Mouse (Mus musculus) stomach, embryonic 14.5 days (tissue): ENCODE measurements at regions not wholly inside any gene's neighbourhood (a gene's known extent, or its start where the extent isn't known, plus 50 kb on each side); places are given as distances from the start of the nearest gene placed in this dataset.

Experiments
- ATAC-seq: fragments of 200-750 bp; cut with Nextera tagmentation; 2 replicates; pipeline ENCODE4 v1.8.0; 2017; ENCODE audit warnings: low read depth, moderate TSS enrichment; ENCODE audit not compliant: insufficient number of reproducible peaks, insufficient read depth, low FRiP score
- H3K27ac ChIP-seq: fragments of 300-500 bp; sonication (generic); 2 replicates; pipeline ENCODE4 v1.5.1; 2014; ENCODE audit warnings: mild to moderate bottlenecking, low read length, moderate library complexity, mixed read lengths
- H3K27me3 ChIP-seq: fragments of 300-500 bp; sonication (generic); 2 replicates; pipeline ENCODE4 v1.6.1; 2014; ENCODE audit warnings: low read length, control low read depth, mixed read lengths; ENCODE audit not compliant: control insufficient read depth, insufficient read depth
- H3K36me3 ChIP-seq: fragments of 300-500 bp; sonication (generic); 2 replicates; pipeline ENCODE4 v1.6.1; 2014; ENCODE audit warnings: mild to moderate bottlenecking, control low read depth, low read length, moderate library complexity, mixed read lengths; ENCODE audit not compliant: control insufficient read depth, insufficient read depth
- H3K4me1 ChIP-seq: fragments of 300-500 bp; sonication (generic); 2 replicates; pipeline ENCODE4 v1.6.1; 2014; ENCODE audit warnings: low read length, control low read depth, mixed read lengths; ENCODE audit not compliant: control insufficient read depth, insufficient read depth
- H3K4me2 ChIP-seq: fragments of 300-500 bp; sonication (generic); replicated peaks from 2 replicates; pipeline ENCODE4 v1.6.1; 2014; ENCODE audit warnings: low read depth, low read length, control low read depth
- H3K4me3 ChIP-seq: fragments of 300-500 bp; sonication (generic); 2 replicates; pipeline ENCODE4 v1.5.1; 2014; ENCODE audit warnings: low read depth, low read length, control low read depth
- H3K9ac ChIP-seq: fragments of 300-500 bp; sonication (generic); replicated peaks from 2 replicates; pipeline ENCODE4 v1.6.1; 2014; ENCODE audit warnings: low read depth, mild to moderate bottlenecking, control low read depth, low read length, moderate library complexity, mixed read lengths
- H3K9me3 ChIP-seq: fragments of 300-500 bp; sonication (generic); 2 replicates; pipeline ENCODE4 v1.6.1; 2016; ENCODE audit warnings: low read depth, low read length, control low read depth; ENCODE audit not compliant: control insufficient read depth
- WGBS: fragments of 180-500 bp; shearing (Covaris S2); extraction: QIAGEN DNeasy Blood & Tissue Kit; methylation state at CpG from one replicate; pipeline ENCODE4 v1.1.7; 2014; 5-methylcytosine and 5-hydroxymethylcytosine counted together

DNA sequence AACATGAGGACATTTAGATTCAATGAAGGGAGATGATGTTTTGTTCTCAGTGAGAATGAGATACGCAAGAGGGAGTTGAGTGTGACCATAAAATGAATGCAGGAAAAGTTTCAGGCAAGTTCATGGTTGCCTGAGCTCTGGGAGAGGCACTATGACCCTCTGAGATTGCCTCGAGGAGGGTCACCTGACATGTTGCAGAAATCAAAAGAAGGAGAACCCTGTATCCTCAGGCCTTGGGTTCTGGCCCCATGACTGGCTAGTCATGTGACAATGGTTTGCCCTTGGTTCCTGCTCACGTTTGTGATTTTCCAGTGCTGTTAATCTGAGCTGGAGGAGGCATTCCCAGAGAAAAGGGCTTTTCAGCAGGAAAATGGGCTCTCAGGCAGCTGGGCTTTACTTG lies 98.9 kb downstream of the Mab21l3 start:
- Histone ChIP-seq H3K4me3 (no peak overlapping the region), H3K4me1 (no peaks in the 10 kb centered on the region), H3K27ac (no peak overlapping the region), H3K4me2 (no peak overlapping the region), H3K9ac (no peak overlapping the region), H3K9me3 (no peaks in the 10 kb centered on the region), H3K27me3 (no peaks in the 10 kb centered on the region), H3K36me3 (no peaks in the 10 kb centered on the region)
- 74% methylated on average over 3 of the region's 3 CpGs for WGBS
- ATAC-seq, result no peak

DNA sequence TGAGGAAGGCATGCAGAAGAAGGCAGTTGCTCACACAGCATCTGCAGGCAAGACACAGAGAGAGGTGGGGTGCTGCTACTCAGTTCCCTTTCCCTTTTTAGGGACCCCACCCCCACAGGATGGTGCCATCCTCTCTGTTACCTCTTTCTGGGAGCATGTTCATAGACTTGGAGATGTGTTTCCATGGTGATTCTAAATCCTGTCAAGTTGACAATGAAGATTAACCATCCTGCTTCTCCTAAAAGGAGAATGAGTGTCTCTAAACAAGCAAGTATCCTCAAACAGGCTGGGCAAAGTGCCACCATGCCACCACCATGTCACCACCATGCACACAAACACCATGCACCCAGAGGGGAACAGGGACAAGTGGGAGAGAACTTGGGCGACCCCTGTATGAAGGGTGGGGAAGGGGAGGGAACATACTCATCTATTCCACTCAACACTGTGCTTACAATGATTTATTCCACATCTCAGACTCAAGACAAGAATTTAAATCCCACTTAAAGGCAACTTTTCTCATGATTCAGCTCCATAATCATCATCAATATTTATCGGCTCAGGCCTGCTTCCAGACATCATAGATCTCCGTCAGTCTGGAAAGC lies 99.6 kb downstream of the Mab21l3 start:
- H3K27ac ChIP-seq, result no peak overlapping the region
- no peak overlapping the region for H3K4me3 ChIP-seq
- no peaks in the 10 kb centered on the region for H3K36me3 ChIP-seq
- no peak for ATAC-seq
- no peak overlapping the region for H3K9ac ChIP-seq
- no peaks in the 10 kb centered on the region for H3K27me3 ChIP-seq
- H3K9me3 ChIP-seq, result no peaks in the 10 kb centered on the region
- no peak overlapping the region for H3K4me2 ChIP-seq
- H3K4me1 ChIP-seq, result no peaks in the 10 kb centered on the region
- 69% methylated on average over 3 of the region's 3 CpGs for WGBS

DNA sequence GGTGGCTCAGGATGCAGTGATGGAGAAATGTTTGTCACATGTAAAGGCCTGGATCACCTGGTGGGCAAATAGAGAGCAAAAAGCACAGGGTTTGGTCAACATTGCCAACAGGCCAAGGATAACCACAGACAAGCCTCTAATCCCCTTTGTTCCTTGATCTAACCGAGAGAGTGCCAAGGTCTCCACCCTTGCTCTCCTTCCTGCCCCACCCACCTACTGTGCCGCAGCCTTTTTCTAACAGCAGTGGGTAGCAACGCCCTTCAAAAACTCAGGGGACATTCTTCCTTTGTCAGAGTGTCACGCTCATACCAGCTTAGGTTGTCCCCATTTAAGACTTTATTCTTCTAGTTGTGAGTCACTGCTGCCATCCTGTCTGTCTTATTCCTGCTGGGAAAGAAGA lies 100.6 kb downstream of the Mab21l3 start:
- 41% methylated on average over 4 of the region's 4 CpGs for WGBS
- H3K4me1 ChIP-seq, result no peaks in the 10 kb centered on the region
- ATAC-seq, result no peak

DNA sequence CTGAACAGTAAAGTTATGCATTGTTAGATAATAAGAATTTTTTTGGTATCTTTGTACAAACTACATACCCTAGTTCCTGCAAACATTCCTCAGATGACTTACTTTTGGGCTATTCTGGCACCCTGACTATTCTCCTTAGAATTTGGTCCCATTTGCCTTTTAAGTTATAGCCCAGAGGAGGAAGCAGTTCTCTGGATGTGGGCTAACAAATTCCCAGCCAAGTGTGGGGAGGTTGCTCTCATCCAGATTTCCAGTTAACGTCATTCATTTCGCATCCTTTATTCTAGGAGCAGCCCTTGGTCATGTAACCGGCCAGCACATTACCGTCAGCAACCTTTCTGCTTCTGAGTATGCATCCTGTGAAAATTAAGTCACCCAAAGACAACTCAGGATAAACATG lies 107.9 kb downstream of the Mab21l3 start:
- no peaks in the 10 kb centered on the region for H3K4me1 ChIP-seq
- no peaks in the 10 kb centered on the region for H3K36me3 ChIP-seq
- H3K27me3 ChIP-seq, result no peaks in the 10 kb centered on the region
- no peak overlapping the region for H3K4me2 ChIP-seq
- no peak overlapping the region for H3K27ac ChIP-seq
- no peak overlapping the region for H3K9ac ChIP-seq
- 82% methylated on average over 4 of the region's 4 CpGs for WGBS
- ATAC-seq, result no peak
- no peaks in the 10 kb centered on the region for H3K9me3 ChIP-seq
- H3K4me3 ChIP-seq, result no peak overlapping the region

More for the DNA sequence above, 100.6 kb downstream of the Mab21l3 start:
- no peak overlapping the region for H3K4me3 ChIP-seq
- no peaks in the 10 kb centered on the region for H3K9me3 ChIP-seq
- no peak overlapping the region for H3K4me2 ChIP-seq
- H3K27me3 ChIP-seq, result no peaks in the 10 kb centered on the region
- H3K9ac ChIP-seq, result no peak overlapping the region
- no peaks in the 10 kb centered on the region for H3K36me3 ChIP-seq
- no peak overlapping the region for H3K27ac ChIP-seq

DNA sequence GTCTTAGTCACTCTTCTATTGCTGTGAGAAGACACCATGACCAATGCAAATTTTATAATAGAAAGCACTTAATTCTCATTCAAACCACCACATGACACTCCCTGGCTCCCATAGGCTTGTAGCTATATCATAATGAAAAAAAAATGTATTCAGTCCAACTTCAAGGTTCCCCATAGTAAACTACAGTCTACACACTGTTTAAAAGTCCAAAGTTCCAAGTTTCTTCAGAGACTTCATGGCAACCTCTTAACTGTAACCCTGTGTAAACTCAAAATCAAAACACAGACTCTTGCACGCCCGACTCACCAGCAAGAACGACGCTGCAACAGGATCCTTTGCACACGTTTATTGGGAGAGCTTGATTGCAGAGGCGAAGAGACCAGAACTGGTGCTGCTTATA lies 111.6 kb downstream of the Mab21l3 start:
- Histone ChIP-seq H3K27me3 (no peaks in the 10 kb centered on the region), H3K9me3 (0 out of 2 replicates have a peak, but pooled peaks cover 2% of the 10 kb centered on the region), H3K27ac (no peak overlapping the region), H3K9ac (no peak overlapping the region), H3K4me3 (no peak overlapping the region), H3K4me2 (no peak overlapping the region), H3K4me1 (no peaks in the 10 kb centered on the region), H3K36me3 (no peaks in the 10 kb centered on the region)
- no peak for ATAC-seq
- 84% methylated on average over 6 of the region's 6 CpGs for WGBS

DNA sequence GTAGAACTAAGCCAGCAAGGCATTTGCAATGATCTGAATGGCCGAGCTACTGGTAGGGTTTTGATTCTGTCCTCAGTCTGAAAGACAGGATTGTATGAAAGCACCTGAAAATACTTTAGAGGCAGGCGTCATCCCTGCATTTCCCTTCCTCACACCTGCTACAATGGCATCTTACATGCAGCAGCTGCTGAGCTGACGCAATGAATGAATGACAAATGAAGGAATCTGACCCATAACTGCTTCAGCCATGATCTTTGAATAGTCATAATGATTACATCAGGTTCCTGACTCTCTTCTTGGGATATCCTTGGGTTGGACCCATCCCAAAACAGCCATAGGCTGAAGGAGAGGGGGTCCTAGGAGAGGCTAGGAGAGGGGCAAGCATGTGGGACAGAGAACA lies 119.7 kb downstream of the Mab21l3 start:
- Histone ChIP-seq H3K9me3 (0 out of 2 replicates have a peak, but pooled peaks cover 2% of the 10 kb centered on the region), H3K4me1 (no peaks in the 10 kb centered on the region), H3K4me3 (no peak overlapping the region), H3K27me3 (no peaks in the 10 kb centered on the region), H3K4me2 (no peak overlapping the region), H3K27ac (no peak overlapping the region), H3K36me3 (no peaks in the 10 kb centered on the region), H3K9ac (no peak overlapping the region)
- no peak for ATAC-seq
- 74% methylated on average over 3 of the region's 3 CpGs for WGBS

DNA sequence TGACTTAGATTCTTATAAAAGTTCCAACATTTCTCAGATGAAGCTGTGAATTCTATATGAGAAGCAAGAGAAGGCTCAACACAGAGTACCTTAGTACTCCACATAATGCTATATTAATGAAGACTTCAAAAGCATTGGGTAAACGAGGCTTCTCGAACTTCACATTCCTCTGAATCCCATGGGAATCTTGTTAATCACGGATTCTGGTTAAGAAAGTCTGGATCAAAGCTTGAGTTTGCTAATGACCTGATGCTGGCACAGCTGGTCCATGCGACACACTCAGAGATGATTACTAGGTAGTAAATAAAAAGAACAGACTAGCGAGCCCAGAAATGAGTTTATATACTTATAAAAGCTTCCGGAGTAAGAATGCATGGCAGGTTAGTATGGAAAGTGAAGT lies 118.4 kb upstream of the Atp1a1 start:
- ATAC-seq, result no peak
- H3K27me3 ChIP-seq, result no peaks in the 10 kb centered on the region
- no peak overlapping the region for H3K4me2 ChIP-seq
- no peaks in the 10 kb centered on the region for H3K4me1 ChIP-seq
- no peak overlapping the region for H3K9ac ChIP-seq
- H3K4me3 ChIP-seq, result no peak overlapping the region
- WGBS, result 63% methylated on average over 6 of the region's 6 CpGs
- no peak overlapping the region for H3K27ac ChIP-seq
- H3K36me3 ChIP-seq, result no peaks in the 10 kb centered on the region
- H3K9me3 ChIP-seq, result no peaks in the 10 kb centered on the region

DNA sequence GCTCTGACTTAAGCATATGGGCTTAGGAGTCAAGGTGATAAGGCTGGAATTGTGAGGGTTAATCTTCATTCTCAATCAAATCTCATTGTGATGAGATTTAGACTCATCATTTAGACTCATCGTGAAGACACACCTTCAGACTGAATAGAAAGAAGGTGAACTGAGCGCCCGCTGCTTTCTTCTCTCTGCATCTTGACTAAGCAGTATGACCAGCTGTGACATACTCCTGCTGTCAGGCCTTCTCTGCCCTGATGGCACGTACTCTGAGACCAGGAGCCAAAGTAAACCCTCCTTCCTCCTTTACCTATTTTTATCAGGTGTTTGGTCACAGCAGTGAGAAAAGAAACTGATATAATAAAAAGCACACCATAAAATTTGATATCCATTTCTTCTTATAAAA lies 117.5 kb upstream of the Atp1a1 start:
- no peak overlapping the region for H3K9ac ChIP-seq
- no peak overlapping the region for H3K4me3 ChIP-seq
- no peak overlapping the region for H3K4me2 ChIP-seq
- H3K36me3 ChIP-seq, result no peaks in the 10 kb centered on the region
- no peaks in the 10 kb centered on the region for H3K4me1 ChIP-seq
- no peaks in the 10 kb centered on the region for H3K27me3 ChIP-seq
- 89% methylated on average over 4 of the region's 4 CpGs for WGBS
- no peaks in the 10 kb centered on the region for H3K9me3 ChIP-seq
- ATAC-seq, result no peak
- no peak overlapping the region for H3K27ac ChIP-seq

DNA sequence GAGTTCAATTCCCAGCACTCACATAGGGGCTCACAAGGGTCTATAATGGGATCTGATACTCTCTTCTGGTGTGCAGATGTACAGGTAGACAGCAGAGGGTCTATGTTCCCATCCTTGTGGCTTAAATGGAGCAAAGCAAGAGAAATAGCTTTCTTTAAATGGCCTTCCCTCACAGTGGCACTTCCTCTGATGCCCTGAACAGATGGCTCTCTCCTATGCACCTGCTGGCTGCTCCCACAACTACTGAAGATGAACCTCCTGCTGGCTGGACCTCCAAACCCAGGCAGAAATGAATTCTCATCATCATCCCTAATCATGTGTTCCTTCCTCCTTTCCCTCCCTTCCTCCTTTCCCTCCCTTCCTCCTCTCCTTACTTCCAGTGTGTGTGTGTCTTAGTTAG lies 110.9 kb upstream of the Atp1a1 start:
- no peaks in the 10 kb centered on the region for H3K36me3 ChIP-seq
- no peak for ATAC-seq
- H3K4me1 ChIP-seq, result peaks cover 28% of the 10 kb centered on the region

More for the DNA sequence above, 110.9 kb upstream of the Atp1a1 start:
- no peak overlapping the region for H3K4me3 ChIP-seq
- no peaks in the 10 kb centered on the region for H3K27me3 ChIP-seq
- H3K9ac ChIP-seq, result no peak overlapping the region
- H3K9me3 ChIP-seq, result no peaks in the 10 kb centered on the region
- H3K4me2 ChIP-seq, result no peak overlapping the region
- H3K27ac ChIP-seq, result no peak overlapping the region
